Mouse (Mus musculus) heart, adult 2 months (tissue): ENCODE data around the gene Ankrd33b. TPM values are rescaled to one million over a fixed set of nuclear protein-coding genes. Genes with fewer than 3 reads are reported as not detected.

ENCODE experiments used
- DNase-seq, 2 experiments: peaks; one replicate each; pipeline ENCODE4 v3.0.0; 2021
- H3K27ac ChIP-seq: fragments of 200-600 bp; 2 replicates; pipeline ENCODE4 v1.8.1; 2022
- H3K27me3 ChIP-seq: fragments of 200-500 bp; 2 replicates; pipeline ENCODE4 v1.6.1; 2012; ENCODE audit warnings: mild to moderate bottlenecking, low read length, inconsistent platforms, mixed read lengths; ENCODE audit not compliant: control insufficient read depth, insufficient read depth
- H3K36me3 ChIP-seq: fragments of 200-500 bp; 2 replicates; pipeline ENCODE4 v1.6.1; 2012; ENCODE audit warnings: low read length, inconsistent platforms; ENCODE audit not compliant: control insufficient read depth, insufficient read depth
- H3K4me1 ChIP-seq: fragments of 200-500 bp; 2 replicates; pipeline ENCODE4 v1.6.1; 2011; ENCODE audit warnings: low read length; ENCODE audit not compliant: control insufficient read depth, insufficient read depth
- H3K4me3 ChIP-seq: fragments of 200-600 bp; 2 replicates; pipeline ENCODE4 v1.8.1; 2022
- H3K79me2 ChIP-seq: fragments of 200-500 bp; replicated peaks from 2 replicates; pipeline ENCODE4 v1.6.1; 2012; ENCODE audit warnings: mild to moderate bottlenecking, inconsistent platforms, low read length, moderate library complexity, mixed read lengths; ENCODE audit not compliant: control insufficient read depth, insufficient read depth
- H3K9ac ChIP-seq: fragments of 200-500 bp; 2 replicates; pipeline ENCODE4 v1.6.1; 2012; ENCODE audit warnings: low read depth, mild to moderate bottlenecking, control low read depth, inconsistent platforms, low read length, mixed read lengths
- CTCF ChIP-seq: fragments of 200-600 bp; IDR thresholded peaks from 2 replicates; pipeline ENCODE4 v1.8.1; 2022; ENCODE audit warnings: antibody characterized with exemption, mild to moderate bottlenecking, moderate library complexity
- EP300 ChIP-seq: fragments of 200-500 bp; IDR thresholded peaks from 2 replicates; pipeline ENCODE4 v1.6.1; 2011; ENCODE audit warnings: low read depth, low read length, control low read depth; ENCODE audit not compliant: insufficient read depth
- POLR2A ChIP-seq: fragments of 200-500 bp; IDR thresholded peaks from 2 replicates; pipeline ENCODE4 v1.6.1; 2011; ENCODE audit warnings: mild to moderate bottlenecking, low read depth, low read length, control low read depth; ENCODE audit not compliant: insufficient read depth
- WGBS: fragments of 180-500 bp; shearing (Covaris S2); methylation state at CpG from one replicate; pipeline ENCODE4 v1.1.7; 2018; 5-methylcytosine and 5-hydroxymethylcytosine counted together
- intact Hi-C: fragments of 180-260 bp; cut with DNase I; formaldehyde crosslinking; loops from one replicate; pipeline ENCODE4 v1.15.1; 2025
- polyA plus RNA-seq: library from polyadenylated mRNA; depleted of rRNA; stranded (reverse); fragments of >200 nt; gene quantifications from 2 replicates; pipeline ENCODE4 v1.2.3, GENCODE M21; 2012
- total RNA-seq, 2 experiments: library from RNA; stranded (reverse); gene quantifications; 2 replicates each; pipeline ENCODE4 v1.2.3; 2021

Gene Ankrd33b
- total and polyA plus RNA-seq, 3 experiments, result 7.8 to 32.8 (median 28.6) TPM

DNA sequence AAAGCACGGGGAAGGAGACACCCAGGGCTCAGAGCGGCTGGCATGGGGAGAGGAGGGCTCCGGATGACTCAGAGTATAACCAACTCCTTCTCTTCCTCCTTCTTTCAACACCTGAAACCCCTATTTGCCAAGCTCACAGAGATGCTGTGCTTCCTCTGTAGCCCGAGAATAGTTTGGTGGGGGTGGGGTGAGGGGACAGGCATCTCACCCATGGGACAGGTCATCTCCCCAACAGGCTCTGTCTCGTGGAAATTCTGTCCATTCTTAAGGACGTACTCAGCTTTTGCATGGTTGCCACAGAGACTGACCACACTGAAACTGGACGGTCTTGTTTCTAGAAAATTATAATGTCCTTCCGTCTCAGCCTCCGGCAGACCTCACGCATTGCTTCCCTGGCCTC is 106.4 kb downstream of the Ankrd33b start:
- WGBS, result 77% methylated on average over 10 of the region's 10 CpGs
- H3K27me3 ChIP-seq, result no peaks in the 10 kb centered on the region
- intact Hi-C loops, result loop anchor here (10.0 kb wide), 2 partner anchors 106 to 836 kb away; no protein-coding TSS in a partner anchor
- H3K36me3 ChIP-seq, result no peaks in the 10 kb centered on the region
- DNase-seq, result no peak
- no peak overlapping the region for H3K9ac ChIP-seq
- H3K27ac ChIP-seq, result no peak overlapping the region
- H3K4me3 ChIP-seq, result no peak overlapping the region
- no peaks in the 10 kb centered on the region for H3K79me2 ChIP-seq
- H3K4me1 ChIP-seq, result no peaks in the 10 kb centered on the region; the same call in 1 of the 2 replicates
- TF ChIP-seq POLR2A, result no peak
- no peak for TF ChIP-seq EP300
- TF ChIP-seq CTCF, result no peak

DNA sequence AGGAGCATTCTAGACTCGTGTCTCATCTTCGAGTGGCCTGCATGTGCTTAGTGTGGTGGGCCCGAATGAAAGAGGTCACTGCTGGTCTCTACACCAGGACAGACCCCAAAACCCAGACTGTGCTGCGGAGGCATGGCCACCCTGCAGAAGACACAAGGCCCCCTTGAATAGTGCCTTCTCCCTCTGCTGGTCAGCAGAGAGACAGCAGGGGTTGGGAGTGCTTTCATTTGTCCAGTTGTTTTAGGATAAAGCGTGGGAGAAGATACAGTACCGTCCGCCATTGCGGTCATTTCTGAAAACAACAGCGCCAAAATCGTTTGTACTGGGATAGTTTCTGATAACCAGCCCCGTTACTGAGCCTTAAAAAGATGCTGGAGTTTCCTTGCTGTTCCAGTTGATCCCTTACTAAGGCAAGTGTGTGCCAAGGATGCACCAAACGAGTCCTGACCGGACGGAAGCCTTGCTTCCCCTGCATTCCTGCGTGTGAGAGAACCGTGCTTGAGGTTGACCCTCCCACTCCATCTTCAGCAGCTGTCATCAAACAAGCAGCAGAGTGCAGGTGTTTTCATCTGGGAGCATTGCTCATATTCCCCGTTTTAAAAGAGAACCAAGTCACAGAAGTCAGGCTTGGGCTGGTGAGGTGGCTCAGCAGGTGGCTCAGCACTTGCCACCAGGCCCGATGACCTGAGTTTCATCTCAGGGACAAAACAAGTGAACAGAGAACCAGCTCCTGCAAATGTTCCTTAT is 108.7 kb downstream of the Ankrd33b start:
- no peak for DNase-seq
- H3K79me2 ChIP-seq, result no peaks in the 10 kb centered on the region
- H3K4me1 ChIP-seq, result peaks cover 2% of the 10 kb centered on the region; the same call in 1 of the 2 replicates
- H3K27me3 ChIP-seq, result no peaks in the 10 kb centered on the region
- H3K36me3 ChIP-seq, result no peaks in the 10 kb centered on the region
- intact Hi-C loops, result loop anchor here (5.0 kb wide), 1 partner anchor 67 kb away; no protein-coding TSS in a partner anchor
- H3K4me3 ChIP-seq, result no peak overlapping the region
- 79% methylated on average over 18 of the region's 18 CpGs for WGBS
- H3K9ac ChIP-seq, result no peak overlapping the region
- TF ChIP-seq CTCF (peak; percentile 57), POLR2A (no peak), EP300 (no peak)
- no peak overlapping the region for H3K27ac ChIP-seq

DNA sequence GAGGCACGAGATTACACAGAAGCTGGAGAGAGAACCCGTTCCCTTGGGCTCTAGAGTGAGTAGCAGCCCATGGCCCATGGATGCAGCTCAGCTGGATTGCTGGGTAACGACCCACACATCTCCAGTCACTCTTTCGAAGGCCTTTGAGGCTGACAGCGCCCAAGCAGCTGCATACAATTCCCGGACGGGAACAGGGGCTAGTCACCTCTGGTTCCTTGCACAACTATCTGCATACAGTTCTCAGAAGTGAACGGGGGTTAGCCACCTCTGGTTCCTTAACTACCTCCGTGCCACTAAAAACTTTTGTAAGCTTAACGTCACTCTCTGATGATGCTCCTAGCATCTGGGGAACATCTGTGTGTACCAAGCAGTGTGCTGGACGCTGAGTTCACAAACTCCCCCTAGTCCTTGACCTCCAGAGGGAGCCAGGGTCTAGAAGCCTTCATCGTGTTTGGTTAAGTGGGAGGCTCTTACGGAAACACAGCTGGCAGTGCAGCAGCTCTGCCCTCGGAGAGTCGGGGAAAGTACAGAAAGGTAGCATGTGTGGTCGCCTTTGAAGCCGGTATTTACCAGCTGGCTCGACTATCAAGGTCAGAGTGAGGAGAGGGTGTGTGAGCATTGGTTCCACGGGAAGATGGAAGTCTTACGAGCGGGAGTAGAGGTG is 109.4 kb downstream of the Ankrd33b start:
- TF ChIP-seq POLR2A (no peak), EP300 (no peak), CTCF (no peak)
- H3K27ac ChIP-seq, result no peak overlapping the region
- H3K36me3 ChIP-seq, result no peaks in the 10 kb centered on the region
- H3K79me2 ChIP-seq, result no peaks in the 10 kb centered on the region
- DNase-seq, result no peak
- no peak overlapping the region for H3K9ac ChIP-seq
- no peaks in the 10 kb centered on the region for H3K27me3 ChIP-seq
- intact Hi-C loops, result loop anchor here (5.0 kb wide), 1 partner anchor 66 kb away; no protein-coding TSS in a partner anchor
- peaks cover 2% of the 10 kb centered on the region; the same call in 1 of the 2 replicates for H3K4me1 ChIP-seq
- H3K4me3 ChIP-seq, result no peak overlapping the region
- WGBS, result 76% methylated on average over 21 of the region's 21 CpGs

DNA sequence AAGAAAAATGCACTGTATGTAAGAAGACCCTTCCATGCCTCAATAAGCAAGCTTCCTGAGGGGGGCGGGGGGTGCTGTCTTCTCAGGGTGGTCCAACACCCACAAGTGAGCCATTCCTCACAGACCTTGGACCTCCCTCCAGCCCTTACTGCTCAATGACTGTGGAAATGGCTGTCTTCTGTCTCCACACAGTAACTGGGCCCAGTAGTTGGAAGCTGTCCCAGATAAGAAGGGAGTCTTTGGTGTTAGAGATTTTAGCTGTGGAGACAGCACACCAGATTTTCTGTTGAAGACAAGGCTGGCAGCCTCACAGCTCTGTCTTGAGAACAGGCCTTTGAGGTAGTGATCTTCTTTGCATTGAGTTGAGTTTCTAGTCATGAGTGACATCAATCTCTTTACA is 110.2 kb downstream of the Ankrd33b start:
- DNase-seq, result no peak
- TF ChIP-seq EP300 (no peak), POLR2A (no peak), CTCF (no peak)
- intact Hi-C loops, result loop anchor here (5.0 kb wide), 1 partner anchor 65 kb away; no protein-coding TSS in a partner anchor
- H3K36me3 ChIP-seq, result no peaks in the 10 kb centered on the region
- H3K79me2 ChIP-seq, result no peaks in the 10 kb centered on the region
- H3K27me3 ChIP-seq, result no peaks in the 10 kb centered on the region
- no peak overlapping the region for H3K4me3 ChIP-seq
- H3K4me1 ChIP-seq, result peaks cover 2% of the 10 kb centered on the region; the same call in 1 of the 2 replicates
- H3K27ac ChIP-seq, result no peak overlapping the region
- H3K9ac ChIP-seq, result no peak overlapping the region
- WGBS, result 88% methylated on average over 1 of the region's 1 CpGs

DNA sequence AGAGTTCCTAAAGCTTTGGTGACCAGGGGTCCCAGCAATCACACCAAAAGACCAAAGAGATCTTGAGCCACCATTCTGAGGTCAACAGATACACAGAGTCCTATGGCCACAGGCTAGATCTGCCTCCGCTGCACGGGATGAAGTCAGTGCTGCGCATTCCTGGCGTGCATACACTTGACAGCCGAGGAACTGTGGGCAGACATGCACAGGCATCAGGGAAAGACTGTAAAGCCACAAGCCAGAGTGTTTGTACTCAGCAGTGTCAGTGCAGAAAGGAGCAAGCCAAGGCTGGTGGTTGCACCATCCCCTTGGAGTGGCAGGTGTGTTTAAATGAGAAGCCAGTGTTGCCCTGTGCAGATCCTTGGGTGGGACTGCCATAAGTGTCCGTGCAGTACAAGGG is 111.8 kb downstream of the Ankrd33b start:
- no peak for DNase-seq
- WGBS, result 73% methylated on average over 6 of the region's 6 CpGs
- no peaks in the 10 kb centered on the region for H3K27me3 ChIP-seq
- H3K4me1 ChIP-seq, result peaks cover 2% of the 10 kb centered on the region; the same call in 1 of the 2 replicates
- TF ChIP-seq POLR2A, result no peak
- TF ChIP-seq EP300, result no peak
- no peak for TF ChIP-seq CTCF
- no peak overlapping the region for H3K4me3 ChIP-seq
- intact Hi-C loops, result loop anchor here (5.0 kb wide), 1 partner anchor 63 kb away; no protein-coding TSS in a partner anchor
- H3K79me2 ChIP-seq, result no peaks in the 10 kb centered on the region
- no peak overlapping the region for H3K9ac ChIP-seq
- no peaks in the 10 kb centered on the region for H3K36me3 ChIP-seq
- H3K27ac ChIP-seq, result no peak overlapping the region
